Mouse (Mus musculus): ENCODE measurements at regions not wholly inside any gene's neighbourhood (a gene's known extent, or its start where the extent isn't known, plus 50 kb on each side); places are given as distances from the start of the nearest gene placed in this dataset.

DNA sequence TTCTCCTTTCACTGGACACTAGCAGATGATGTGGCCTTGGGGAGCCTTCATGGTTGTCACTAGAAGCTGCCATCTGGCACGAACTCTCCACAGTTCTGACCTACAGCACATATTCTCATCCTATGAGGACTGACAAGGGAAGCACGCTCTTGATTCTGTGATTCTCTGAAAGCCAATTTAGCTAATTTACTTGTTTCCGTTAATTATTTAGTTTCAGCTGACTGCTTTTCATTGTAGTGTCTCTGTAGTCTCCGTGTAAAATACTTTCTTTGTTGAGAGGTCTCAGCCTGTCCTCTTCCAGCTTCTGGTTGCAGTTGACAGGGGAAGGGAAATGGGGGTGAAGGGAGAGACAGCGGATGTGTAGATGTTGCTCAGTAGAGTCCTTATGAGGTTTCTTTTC lies 102.9 kb upstream of the Sp4 start:
- no peak for DNase-seq

DNA sequence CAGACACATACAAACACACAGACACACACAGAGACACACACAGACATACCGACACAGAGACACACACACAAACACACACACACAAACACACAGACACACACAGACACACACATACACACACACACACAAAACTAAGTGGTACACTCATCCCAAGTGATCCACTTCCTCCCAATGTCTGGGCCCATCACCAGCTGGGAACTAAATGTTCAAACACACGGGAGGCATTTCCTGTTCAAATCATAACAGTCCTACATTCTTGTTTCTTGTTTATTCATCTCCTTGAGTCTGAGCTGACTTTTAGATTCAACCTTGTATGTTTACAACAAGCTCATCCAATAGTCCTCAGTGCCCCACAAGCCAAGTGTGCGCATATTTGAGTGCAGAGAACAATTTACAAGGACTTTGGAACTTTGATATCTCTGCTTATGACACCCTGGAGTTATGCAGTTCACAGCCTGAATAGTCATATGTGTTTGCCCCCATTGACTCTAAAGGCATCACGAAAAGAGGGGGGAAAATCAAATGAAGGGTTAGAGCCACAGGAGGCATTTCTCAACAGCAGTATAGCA lies 102.4 kb upstream of the Sp4 start:
- DNase-seq, result peak in 1 of 2 experiments; percentile 21

DNA sequence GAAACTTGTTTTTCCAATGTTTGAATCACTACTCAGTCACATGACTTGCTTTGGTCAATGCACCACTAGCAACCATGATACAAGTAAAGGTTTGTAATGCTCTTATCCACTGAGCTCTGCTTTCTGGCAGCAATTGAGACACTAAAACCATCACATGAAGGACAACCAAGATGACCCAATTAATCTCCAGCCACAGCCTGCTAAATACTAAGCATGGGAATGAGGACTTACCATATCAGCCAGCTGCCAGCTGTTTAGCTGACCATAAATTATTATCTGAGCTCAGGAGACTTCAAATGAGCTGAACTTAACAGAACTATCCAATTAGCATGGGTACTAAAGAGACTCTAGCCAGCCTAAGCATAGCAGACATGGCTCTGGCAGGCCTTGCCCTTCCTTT lies 100.1 kb upstream of the Sp4 start:
- DNase-seq, result no peak

DNA sequence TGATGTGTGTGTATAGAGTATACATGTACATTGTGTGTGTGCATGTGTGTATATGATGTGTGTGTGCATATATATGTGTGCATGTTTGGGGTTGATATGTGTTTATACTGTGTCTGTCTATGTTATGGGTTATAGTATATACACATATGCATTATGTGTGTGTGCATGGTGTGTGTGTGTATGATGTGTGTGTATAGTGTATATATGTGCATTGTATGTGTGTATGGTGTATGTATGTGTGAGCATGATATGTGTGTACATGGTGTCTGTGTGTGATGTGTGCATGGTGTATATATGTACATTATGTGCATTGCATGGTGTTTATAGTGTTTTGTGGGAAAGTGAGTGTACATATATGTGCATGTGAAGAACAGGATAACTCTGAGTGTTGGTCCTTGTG lies 90.4 kb upstream of the Sp4 start:
- no peak for DNase-seq

DNA sequence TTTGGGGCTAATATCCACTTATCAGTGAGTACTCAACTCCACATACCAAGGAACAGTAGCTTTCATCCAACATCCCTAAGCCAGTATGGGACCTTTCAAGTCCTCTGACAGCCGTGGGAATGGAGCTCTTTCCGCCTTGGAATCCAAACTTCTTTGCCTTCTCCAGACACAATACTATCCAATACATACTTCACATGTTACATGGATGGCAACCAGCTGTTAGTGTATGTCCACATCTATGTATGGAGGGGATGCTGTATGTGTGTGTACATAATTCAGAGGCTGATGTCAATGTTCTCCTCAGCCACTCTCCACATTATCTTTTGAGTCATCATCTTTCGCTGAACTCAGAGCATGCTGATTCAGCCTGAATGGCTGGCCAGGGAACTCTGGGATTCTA lies 79.8 kb upstream of the Sp4 start:
- DNase-seq, result no peak

DNA sequence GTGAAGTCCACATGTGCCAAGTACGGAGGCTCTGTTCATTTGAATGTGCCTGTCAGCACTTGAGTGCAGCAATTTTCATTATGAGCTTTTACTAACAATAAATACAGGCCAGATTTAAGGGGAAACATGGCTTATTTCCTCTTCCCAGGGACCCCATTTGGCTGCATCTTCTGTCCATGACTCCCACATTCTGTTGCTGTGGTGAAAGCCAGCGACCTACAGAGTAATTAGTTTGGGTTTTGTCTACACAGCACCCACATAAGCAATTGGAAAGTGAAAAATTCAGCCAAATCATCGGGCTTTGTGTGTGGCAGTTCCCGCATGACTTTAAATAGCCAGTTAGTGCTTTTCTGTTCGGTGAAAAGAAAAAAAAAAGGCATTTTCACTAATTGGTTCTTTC lies 76.7 kb upstream of the Sp4 start:
- DNase-seq, result no peak

GRCm38 (mm10) chr12:118376521-118377493 lies 75.6 kb upstream of the Sp4 start:
- DNase-seq, result peak; percentile 16 to 38

DNA sequence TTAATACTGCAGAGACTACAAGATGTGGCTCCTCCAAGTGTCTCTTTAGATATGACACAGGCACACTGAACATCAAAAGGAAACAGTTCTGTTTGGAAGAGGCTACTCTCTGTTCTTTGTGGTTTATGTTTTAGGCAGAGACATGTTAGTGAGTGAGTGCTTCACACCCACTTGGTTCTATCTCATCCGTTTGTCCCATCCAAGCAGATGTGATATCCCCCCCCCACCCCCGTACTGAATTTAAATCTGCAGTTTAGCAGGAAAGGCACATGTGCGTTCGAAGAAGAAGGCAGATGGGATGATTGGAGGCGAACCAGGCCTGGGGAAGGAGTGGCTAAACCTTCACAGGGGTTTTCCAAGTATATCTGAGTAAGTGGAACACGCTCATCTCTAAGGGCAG lies 72.0 kb upstream of the Sp4 start:
- DNase-seq, result no peak

DNA sequence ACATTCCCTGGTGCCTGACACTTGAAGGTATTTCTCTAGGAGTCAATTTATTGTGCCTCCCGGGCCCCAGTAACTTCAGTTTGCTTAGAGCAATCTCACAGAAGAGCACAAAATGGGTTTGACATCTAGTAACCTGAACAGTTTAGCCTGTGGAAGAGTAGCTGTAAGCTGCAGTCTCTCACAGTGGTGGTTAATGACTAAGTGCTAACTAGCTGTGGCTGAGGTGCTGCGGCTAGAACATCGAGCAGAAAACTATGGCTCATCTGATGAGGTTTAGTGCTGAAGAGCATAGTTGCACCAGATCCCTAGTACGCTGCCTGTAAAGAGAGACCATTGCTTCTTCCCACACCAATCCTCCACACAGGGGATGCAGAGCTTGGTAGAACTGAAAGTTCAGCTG lies 70.7 kb upstream of the Sp4 start:
- no peak for DNase-seq

DNA sequence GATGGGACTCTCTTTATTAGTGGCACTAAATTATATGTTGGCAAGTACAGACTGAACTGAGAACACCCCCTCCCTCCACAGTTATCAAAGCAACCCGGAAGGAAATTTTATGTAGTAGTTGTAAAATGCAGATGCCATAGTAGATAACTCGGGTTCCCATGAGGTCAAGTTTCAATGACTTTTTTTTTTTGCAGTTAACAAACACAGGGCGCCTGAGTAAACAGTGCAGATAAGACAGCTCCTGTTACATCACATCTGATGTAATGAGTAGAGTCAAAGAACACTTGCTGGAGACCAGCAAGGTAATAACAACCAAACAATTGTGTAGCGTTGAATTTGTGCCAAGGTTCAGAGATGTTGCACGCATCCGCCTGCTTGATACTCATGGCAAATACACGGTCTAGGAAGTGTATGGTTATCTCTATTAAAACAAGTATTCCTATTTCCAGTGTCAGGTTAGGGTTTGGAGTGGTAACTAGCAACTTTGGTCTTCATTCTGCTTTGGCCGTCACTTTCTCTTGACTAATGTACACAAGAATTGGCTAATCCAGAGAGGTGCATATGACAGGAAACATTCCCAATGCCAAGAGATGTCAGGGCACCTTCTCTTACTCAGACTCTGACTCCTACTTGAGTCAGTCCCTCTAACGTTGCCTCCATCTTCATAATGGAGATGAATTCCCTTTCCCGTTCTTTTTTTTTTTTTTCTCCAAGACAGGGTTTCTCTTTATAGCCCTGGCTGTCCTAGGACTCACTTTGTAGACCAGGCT lies 66.3 kb upstream of the Sp4 start:
- DNase-seq, result no peak

DNA sequence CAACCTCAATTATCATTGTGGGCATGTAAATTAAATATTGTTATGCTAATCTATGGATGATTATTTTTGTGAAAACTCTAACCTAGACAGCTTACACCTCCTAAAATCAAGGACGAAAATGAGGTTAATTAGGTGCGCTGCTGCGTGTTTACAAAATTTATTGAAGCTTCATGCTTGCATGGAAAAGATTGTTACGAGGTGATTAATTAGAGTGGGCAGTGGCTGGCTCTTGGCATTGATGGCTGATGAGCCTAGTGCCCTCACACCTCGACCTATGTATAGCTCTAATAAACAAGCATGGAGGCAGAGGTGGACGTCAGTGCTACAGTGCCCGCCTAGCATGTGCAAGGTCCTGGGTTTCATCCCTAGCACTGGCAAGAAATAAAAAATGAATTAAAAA lies 51.6 kb upstream of the Sp4 start:
- no peak for DNase-seq

- DNase-seq, result no peak
These were observed 50.2 kb upstream of the Sp4 start for GRCm38 (mm10) chr12:118351421-118351820.
